Mouse (Mus musculus): ENCODE data around the gene Car5b. TPM values are rescaled to one million over a fixed set of nuclear protein-coding genes. Genes with fewer than 3 reads are reported as not detected.

Car5b gene
- polyA plus RNA-seq, 1 experiment from 2014 or later, result 0.45 TPM

DNA sequence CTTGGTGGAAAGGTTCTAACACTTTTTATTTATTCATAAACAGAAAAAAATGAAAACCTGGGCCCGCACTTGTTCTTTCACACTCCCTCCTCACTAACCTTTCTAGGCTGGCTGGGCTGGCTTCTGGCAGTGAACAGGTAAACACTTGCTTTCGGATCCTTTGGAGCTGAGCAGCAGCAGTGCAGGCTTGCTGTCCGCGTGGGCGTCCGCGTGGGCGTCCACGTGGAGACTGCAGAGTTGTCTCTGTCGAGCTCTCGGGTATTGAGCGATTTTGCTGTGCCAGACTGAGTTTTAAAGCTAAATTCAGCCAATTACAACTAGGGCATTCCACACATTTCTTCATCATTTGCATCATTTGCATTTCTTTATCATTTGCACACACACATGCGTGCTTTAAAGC is 14.3 kb upstream of the Car5b start:
- Histone ChIP-seq H3K4me1 (replicated peaks; ENCODE audit: control insufficient read depth, insufficient read depth, low read length) (no peaks in the 10 kb centered on the region), H3K36me3 (ENCODE audit: control insufficient read depth, insufficient read depth, low read length) (no peaks in the 10 kb centered on the region), H3K27me3 (replicated peaks; ENCODE audit: control insufficient read depth, insufficient read depth, low read length) (no peaks in the 10 kb centered on the region), H3K9me3 (ENCODE audit: control insufficient read depth, low read length) (no peaks in the 10 kb centered on the region), H3K9ac (ENCODE audit: low read length) (no peak overlapping the region), H3K4me2 (ENCODE audit: low read length) (no peak overlapping the region), H3K4me3 (ENCODE audit: low read depth, low read length) (no peak overlapping the region), H3K27ac (ENCODE audit: low read depth) (no peak overlapping the region)
- DNase-seq (ENCODE audit: low spot score) (no peak), ATAC-seq (replicated peaks; ENCODE audit: low FRiP score, low TSS enrichment, low read depth) (no peak)
- 65% methylated on average over 13 of the region's 13 CpGs for WGBS

DNA sequence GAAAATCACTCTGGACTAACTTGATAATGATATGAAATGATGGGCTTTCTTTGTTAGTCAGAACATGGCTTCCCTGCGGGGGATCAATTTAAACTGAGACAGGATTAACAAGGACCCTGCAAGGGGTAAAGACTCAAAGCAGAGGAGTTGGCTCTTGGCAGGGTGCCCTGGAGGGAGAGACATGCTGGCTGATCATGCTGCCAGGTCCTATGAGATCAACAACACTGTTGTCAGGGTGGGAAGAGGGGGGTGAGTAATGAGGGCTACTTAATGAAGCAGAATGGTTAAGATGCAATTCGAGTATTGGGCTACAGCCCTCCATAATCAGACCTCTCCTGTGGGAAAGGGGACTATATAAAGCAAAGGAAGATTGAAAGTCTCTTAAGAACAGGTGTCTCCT is 11.1 kb upstream of the Car5b start:
- ATAC-seq (replicated peaks; ENCODE audit: low FRiP score, low TSS enrichment, low read depth) (no peak), DNase-seq (ENCODE audit: low spot score) (no peak)
- WGBS, result 59% methylated on average over 2 of the region's 2 CpGs
- no peak overlapping the region for H3K4me3 ChIP-seq (ENCODE audit: low read depth, low read length)
- H3K9me3 ChIP-seq (ENCODE audit: control insufficient read depth, low read length), result no peaks in the 10 kb centered on the region
- no peaks in the 10 kb centered on the region for H3K27me3 ChIP-seq (replicated peaks; ENCODE audit: control insufficient read depth, insufficient read depth, low read length)
- H3K9ac ChIP-seq (ENCODE audit: low read length), result no peak overlapping the region
- no peaks in the 10 kb centered on the region for H3K36me3 ChIP-seq (ENCODE audit: control insufficient read depth, insufficient read depth, low read length)
- H3K4me2 ChIP-seq (ENCODE audit: low read length), result no peak overlapping the region
- H3K27ac ChIP-seq (ENCODE audit: low read depth), result no peak overlapping the region
- H3K4me1 ChIP-seq (replicated peaks; ENCODE audit: control insufficient read depth, insufficient read depth, low read length), result no peaks in the 10 kb centered on the region

GRCm38 (mm10) chrX:164035931-164036330 is 8.1 kb upstream of the Car5b start:
- no peak overlapping the region for H3K4me3 ChIP-seq (ENCODE audit: low read depth, low read length)
- H3K4me2 ChIP-seq (ENCODE audit: low read length), result no peak overlapping the region
- H3K27me3 ChIP-seq (replicated peaks; ENCODE audit: control insufficient read depth, insufficient read depth, low read length), result peaks cover 4% of the 10 kb centered on the region; the same call in 1 of the 2 replicates
- WGBS, result 85% methylated on average over 7 of the region's 7 CpGs
- H3K4me1 ChIP-seq (replicated peaks; ENCODE audit: control insufficient read depth, insufficient read depth, low read length), result no peaks in the 10 kb centered on the region
- no peak for ATAC-seq (replicated peaks; ENCODE audit: low FRiP score, low TSS enrichment, low read depth)
- H3K27ac ChIP-seq (ENCODE audit: low read depth), result no peak overlapping the region
- no peak for DNase-seq (ENCODE audit: low spot score)
- no peak overlapping the region for H3K9ac ChIP-seq (ENCODE audit: low read length)
- no peaks in the 10 kb centered on the region for H3K36me3 ChIP-seq (ENCODE audit: control insufficient read depth, insufficient read depth, low read length)
- H3K9me3 ChIP-seq (ENCODE audit: control insufficient read depth, low read length), result no peaks in the 10 kb centered on the region

- DNase-seq (ENCODE audit: low spot score) (no peak), ATAC-seq (replicated peaks; ENCODE audit: low FRiP score, low TSS enrichment, low read depth) (no peak)
- no peaks in the 10 kb centered on the region for H3K9me3 ChIP-seq (ENCODE audit: control insufficient read depth, low read length)
- H3K9ac ChIP-seq (ENCODE audit: low read length), result no peak overlapping the region
- H3K27me3 ChIP-seq (replicated peaks; ENCODE audit: control insufficient read depth, insufficient read depth, low read length), result peaks cover 4% of the 10 kb centered on the region; the same call in 1 of the 2 replicates
- no peaks in the 10 kb centered on the region for H3K4me1 ChIP-seq (replicated peaks; ENCODE audit: control insufficient read depth, insufficient read depth, low read length)
- no peak overlapping the region for H3K4me2 ChIP-seq (ENCODE audit: low read length)
- H3K36me3 ChIP-seq (ENCODE audit: control insufficient read depth, insufficient read depth, low read length), result no peaks in the 10 kb centered on the region
- 79% methylated on average over 2 of the region's 2 CpGs for WGBS
- no peak overlapping the region for H3K4me3 ChIP-seq (ENCODE audit: low read depth, low read length)
- H3K27ac ChIP-seq (ENCODE audit: low read depth), result no peak overlapping the region
Observed at GRCm38 (mm10) chrX:164035401-164035800, 7.6 kb upstream of the Car5b start.

GRCm38 (mm10) chrX:164032526-164032925 is 4.7 kb upstream of the Car5b start:
- Histone ChIP-seq H3K9me3 (ENCODE audit: control insufficient read depth, low read length) (no peaks in the 10 kb centered on the region), H3K36me3 (ENCODE audit: control insufficient read depth, insufficient read depth, low read length) (no peaks in the 10 kb centered on the region), H3K9ac (ENCODE audit: low read length) (no peak overlapping the region), H3K27ac (ENCODE audit: low read depth) (no peak overlapping the region), H3K4me2 (ENCODE audit: low read length) (no peak overlapping the region), H3K4me1 (replicated peaks; ENCODE audit: control insufficient read depth, insufficient read depth, low read length) (no peaks in the 10 kb centered on the region), H3K27me3 (replicated peaks; ENCODE audit: control insufficient read depth, insufficient read depth, low read length) (peaks cover 4% of the 10 kb centered on the region; the same call in 1 of the 2 replicates), H3K4me3 (ENCODE audit: low read depth, low read length) (no peak overlapping the region)
- ATAC-seq (replicated peaks; ENCODE audit: low FRiP score, low TSS enrichment, low read depth) (no peak), DNase-seq (ENCODE audit: low spot score) (no peak)
- WGBS, result 88% methylated on average over 7 of the region's 7 CpGs

- Histone ChIP-seq H3K9me3 (ENCODE audit: control insufficient read depth, low read length) (no peaks in the 10 kb centered on the region), H3K36me3 (ENCODE audit: control insufficient read depth, insufficient read depth, low read length) (no peaks in the 10 kb centered on the region), H3K27ac (ENCODE audit: low read depth) (no peak overlapping the region), H3K4me1 (replicated peaks; ENCODE audit: control insufficient read depth, insufficient read depth, low read length) (no peaks in the 10 kb centered on the region), H3K4me3 (ENCODE audit: low read depth, low read length) (no peak overlapping the region), H3K4me2 (ENCODE audit: low read length) (no peak overlapping the region), H3K9ac (ENCODE audit: low read length) (no peak overlapping the region), H3K27me3 (replicated peaks; ENCODE audit: control insufficient read depth, insufficient read depth, low read length) (no peaks in the 10 kb centered on the region)
- ATAC-seq (replicated peaks; ENCODE audit: low FRiP score, low TSS enrichment, low read depth) (no peak), DNase-seq (ENCODE audit: low spot score) (no peak)
- 88% methylated on average over 3 of the region's 3 CpGs for WGBS
Observed at GRCm38 (mm10) chrX:164015636-164016035, 12.2 kb downstream of the Car5b start.

GRCm38 (mm10) chrX:164014956-164015355 is 12.8 kb downstream of the Car5b start:
- H3K4me3 ChIP-seq (ENCODE audit: low read depth, low read length), result no peak overlapping the region
- H3K4me2 ChIP-seq (ENCODE audit: low read length), result no peak overlapping the region
- no peak overlapping the region for H3K27ac ChIP-seq (ENCODE audit: low read depth)
- DNase-seq (ENCODE audit: low spot score) (no peak), ATAC-seq (replicated peaks; ENCODE audit: low FRiP score, low TSS enrichment, low read depth) (no peak)
- no peak overlapping the region for H3K9ac ChIP-seq (ENCODE audit: low read length)
- no peaks in the 10 kb centered on the region for H3K9me3 ChIP-seq (ENCODE audit: control insufficient read depth, low read length)
- H3K4me1 ChIP-seq (replicated peaks; ENCODE audit: control insufficient read depth, insufficient read depth, low read length), result no peaks in the 10 kb centered on the region
- WGBS, result 76% methylated on average over 4 of the region's 4 CpGs
- H3K27me3 ChIP-seq (replicated peaks; ENCODE audit: control insufficient read depth, insufficient read depth, low read length), result no peaks in the 10 kb centered on the region
- no peaks in the 10 kb centered on the region for H3K36me3 ChIP-seq (ENCODE audit: control insufficient read depth, insufficient read depth, low read length)

DNA sequence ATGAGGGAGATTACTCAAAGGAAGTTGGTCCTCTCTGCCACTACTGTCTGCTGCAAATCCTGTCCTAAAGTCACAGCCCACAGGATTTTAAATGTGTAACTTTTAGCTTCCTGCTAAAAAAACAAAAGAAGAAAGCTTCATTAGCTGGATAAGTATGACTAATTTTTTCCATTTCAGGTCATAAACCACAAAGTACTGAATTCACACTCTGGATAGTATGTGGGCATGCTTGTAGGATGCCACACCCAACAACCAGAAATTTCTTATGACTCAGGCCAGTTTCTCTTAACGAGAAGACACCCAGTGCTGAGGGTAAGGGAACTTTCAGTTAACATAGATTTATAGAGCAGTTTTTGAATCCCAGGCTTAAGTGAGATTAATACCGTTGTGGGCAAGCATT is 14.5 kb downstream of the Car5b start:
- DNase-seq (ENCODE audit: low spot score), result no peak
- WGBS, result 73% methylated on average over 2 of the region's 2 CpGs

GRCm38 (mm10) chrX:164004809-164005208 is 23.0 kb downstream of the Car5b start:
- H3K9ac ChIP-seq (ENCODE audit: low read length), result no peak overlapping the region
- ATAC-seq (replicated peaks; ENCODE audit: low FRiP score, low TSS enrichment, low read depth) (no peak), DNase-seq (ENCODE audit: low spot score) (no peak)
- H3K4me1 ChIP-seq (replicated peaks; ENCODE audit: control insufficient read depth, insufficient read depth, low read length), result no peaks in the 10 kb centered on the region
- no peak overlapping the region for H3K27ac ChIP-seq (ENCODE audit: low read depth)
- no peak overlapping the region for H3K4me3 ChIP-seq (ENCODE audit: low read depth, low read length)
- H3K4me2 ChIP-seq (ENCODE audit: low read length), result no peak overlapping the region
- H3K9me3 ChIP-seq (ENCODE audit: control insufficient read depth, low read length), result no peaks in the 10 kb centered on the region
- 12% methylated on average over 2 of the region's 2 CpGs for WGBS
- no peaks in the 10 kb centered on the region for H3K36me3 ChIP-seq (ENCODE audit: control insufficient read depth, insufficient read depth, low read length)
- no peaks in the 10 kb centered on the region for H3K27me3 ChIP-seq (replicated peaks; ENCODE audit: control insufficient read depth, insufficient read depth, low read length)

More for the DNA sequence above, 14.5 kb downstream of the Car5b start:
- H3K27me3 ChIP-seq (replicated peaks; ENCODE audit: control insufficient read depth, insufficient read depth, low read length), result no peaks in the 10 kb centered on the region
- no peaks in the 10 kb centered on the region for H3K36me3 ChIP-seq (ENCODE audit: control insufficient read depth, insufficient read depth, low read length)
- H3K27ac ChIP-seq (ENCODE audit: low read depth), result no peak overlapping the region
- no peaks in the 10 kb centered on the region for H3K4me1 ChIP-seq (replicated peaks; ENCODE audit: control insufficient read depth, insufficient read depth, low read length)
- no peak overlapping the region for H3K9ac ChIP-seq (ENCODE audit: low read length)
- no peaks in the 10 kb centered on the region for H3K9me3 ChIP-seq (ENCODE audit: control insufficient read depth, low read length)
- no peak overlapping the region for H3K4me2 ChIP-seq (ENCODE audit: low read length)
- no peak for ATAC-seq (replicated peaks; ENCODE audit: low FRiP score, low TSS enrichment, low read depth)
- H3K4me3 ChIP-seq (ENCODE audit: low read depth, low read length), result no peak overlapping the region
